Mouse (Mus musculus) kidney, adult 8-10 months (tissue): Measurements from ENCODE around the gene Shisal2b.

Source experiments
- DNase-seq, 2 experiments: peaks; one replicate each; pipeline ENCODE4 v3.0.0; 2022

Gene Shisal2b

DNA sequence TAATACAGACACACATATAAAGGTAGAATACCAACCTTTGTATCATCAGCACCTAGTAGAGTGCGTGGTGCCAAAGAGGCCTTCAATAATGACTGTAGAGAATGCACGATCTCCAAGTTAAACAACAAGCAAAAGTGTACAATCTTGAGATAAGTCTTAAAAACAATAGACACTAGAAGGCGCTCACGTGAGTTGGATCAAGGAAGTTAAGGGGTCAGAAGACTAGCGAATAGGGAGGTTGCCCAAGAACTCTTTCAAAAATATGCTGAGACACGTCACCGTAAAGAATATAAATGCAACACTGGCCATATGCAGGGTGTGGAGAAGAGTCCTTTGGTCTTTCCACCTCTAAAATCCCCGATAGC, 47.4 kb downstream of the Shisal2b start:
- DNase-seq: peak; percentile 10 to 18

DNA sequence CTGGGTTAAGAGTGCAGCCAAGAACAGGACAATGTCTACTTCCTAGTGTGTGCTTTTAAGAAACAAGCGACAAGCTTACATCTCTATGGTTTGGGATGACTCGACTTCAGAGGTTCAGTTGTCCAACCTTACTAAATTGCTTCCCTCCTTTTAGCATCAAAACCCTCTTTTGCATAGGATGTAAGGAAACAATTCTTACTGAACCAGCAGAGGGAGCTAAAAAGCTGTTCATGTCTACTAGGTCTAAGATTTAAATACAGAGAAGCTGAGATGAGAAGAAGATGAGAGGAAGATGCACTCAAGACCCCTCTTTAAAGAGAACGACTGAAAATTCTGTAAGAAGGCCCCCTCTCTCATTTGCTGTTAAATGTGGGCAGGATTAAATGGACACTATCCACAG, 58.0 kb downstream of the Shisal2b start:
- DNase-seq: no peak

DNA sequence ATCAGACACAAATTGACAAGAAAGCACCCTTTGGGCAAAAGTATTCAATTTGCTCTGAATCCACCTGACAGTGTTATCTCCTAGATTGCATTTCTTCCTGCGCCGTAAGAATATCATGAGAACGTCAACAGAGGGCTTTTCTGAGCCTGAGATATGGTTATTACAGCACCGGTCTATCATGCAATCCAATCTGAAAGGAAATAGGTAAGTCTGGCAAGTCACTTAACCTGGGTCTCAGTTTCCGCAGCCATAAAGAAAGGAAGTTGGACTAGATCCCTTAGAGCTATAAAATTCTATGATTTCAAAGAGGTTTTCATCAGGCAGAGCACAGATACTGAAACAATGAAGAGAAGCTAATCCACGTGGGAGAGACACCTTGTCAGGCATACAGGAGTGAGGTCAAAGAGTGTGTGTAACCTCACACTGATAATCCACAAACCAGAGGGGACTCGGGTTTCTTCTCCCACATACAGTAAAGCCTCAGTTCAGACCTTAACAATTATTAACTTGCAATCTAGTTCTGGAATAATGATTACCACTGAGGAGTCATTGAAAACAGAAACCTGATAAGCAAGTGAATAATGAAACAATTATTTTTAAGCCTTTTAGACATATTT, 64.0 kb downstream of the Shisal2b start:
- no peak for DNase-seq

DNA sequence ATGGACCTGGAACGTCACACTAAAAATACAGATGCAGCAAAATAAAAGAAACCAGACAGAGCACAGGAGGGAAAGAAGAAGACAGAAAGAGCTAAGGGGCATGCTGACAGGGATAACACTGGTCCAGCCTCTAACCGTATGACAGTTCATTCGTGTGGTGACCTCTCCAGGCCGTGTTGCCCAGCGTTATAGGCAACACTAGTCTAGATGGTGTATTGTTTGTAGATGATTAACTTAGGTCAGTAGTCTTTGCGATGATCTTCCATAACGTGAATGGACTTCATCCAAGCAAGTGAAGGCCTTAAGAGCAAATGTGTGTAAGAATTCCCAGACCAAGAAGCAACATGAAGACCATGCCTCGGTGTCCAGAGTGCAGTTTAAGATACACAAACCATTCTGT, 64.6 kb downstream of the Shisal2b start:
- no peak for DNase-seq
